Mouse (Mus musculus): ENCODE results near the gene Chkb.

DNA sequence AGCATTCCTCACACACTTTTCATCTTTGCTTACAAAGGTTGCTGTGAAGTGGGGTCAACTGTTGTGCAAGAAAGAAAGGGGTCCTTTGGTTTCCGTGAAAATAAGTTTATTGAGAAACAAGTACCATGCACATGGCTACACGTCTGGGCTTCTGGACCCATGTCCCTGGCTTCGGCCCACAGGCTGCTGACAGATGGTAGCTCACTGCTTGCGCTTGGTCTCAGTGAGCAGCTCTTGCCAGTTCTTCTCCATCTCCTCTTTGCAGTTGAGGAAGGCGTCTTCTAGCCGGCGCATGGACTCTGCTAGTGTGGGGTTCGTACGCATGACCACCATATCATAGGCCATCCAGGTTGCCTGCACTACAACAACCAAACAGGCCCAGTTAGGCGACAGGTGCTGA is 39.6 kb downstream of the Chkb start:
- TF ChIP-seq CTCF (IDR thresholded peaks at IDR 0.05; ENCODE audit: low read depth) (no peak), EP300 (IDR thresholded peaks at IDR 0.05; ENCODE audit: low read depth) (no peak)
